Mouse (Mus musculus) embryonic facial prominence, embryonic 11.5 days (tissue): ENCODE measurements around the gene Cpne4. TPM values are rescaled to one million over a fixed set of nuclear protein-coding genes. Genes with fewer than 3 reads are reported as not detected.

Source experiments
- ATAC-seq: fragments of 200-750 bp; cut with Nextera tagmentation; replicated peaks from 2 replicates; pipeline ENCODE4 v1.8.0; 2017; ENCODE audit warnings: low read depth; ENCODE audit not compliant: insufficient number of reproducible peaks, low FRiP score, low TSS enrichment
- DNase-seq: peaks from one replicate; pipeline ENCODE4 v3.0.0-alpha.2; 2015; ENCODE audit warnings: low spot score
- H3K27ac ChIP-seq: fragments of 300-500 bp; sonication (generic); replicated peaks from 2 replicates; pipeline ENCODE4 v1.5.1; 2014; ENCODE audit warnings: mild to moderate bottlenecking, low read depth, low read length, control low read depth
- H3K27me3 ChIP-seq: fragments of 300-500 bp; sonication (generic); 2 replicates; pipeline ENCODE4 v1.6.1; 2014; ENCODE audit warnings: mild to moderate bottlenecking, low read length, moderate library complexity, mixed read lengths; ENCODE audit not compliant: control insufficient read depth, insufficient read depth
- H3K36me3 ChIP-seq: fragments of 300-500 bp; sonication (generic); replicated peaks from 2 replicates; pipeline ENCODE4 v1.6.1; 2014; ENCODE audit warnings: low read depth, mild to moderate bottlenecking, low read length, moderate library complexity, mixed read lengths; ENCODE audit not compliant: control insufficient read depth, insufficient read depth
- H3K4me1 ChIP-seq: fragments of 300-500 bp; sonication (generic); 2 replicates; pipeline ENCODE4 v1.6.1; 2014; ENCODE audit warnings: low read length, mixed read lengths; ENCODE audit not compliant: control insufficient read depth, insufficient read depth
- H3K4me2 ChIP-seq: fragments of 300-500 bp; sonication (generic); 2 replicates; pipeline ENCODE4 v1.6.1; 2014; ENCODE audit warnings: low read depth, mild to moderate bottlenecking, control low read depth, low read length, moderate library complexity
- H3K4me3 ChIP-seq: fragments of 300-500 bp; sonication (generic); 2 replicates; pipeline ENCODE4 v1.5.1; 2014; ENCODE audit warnings: low read depth, low read length, control low read depth
- H3K9ac ChIP-seq: fragments of 300-500 bp; sonication (generic); replicated peaks from 2 replicates; pipeline ENCODE4 v1.6.1; 2014; ENCODE audit warnings: mild to moderate bottlenecking, control low read depth, low read length
- H3K9me3 ChIP-seq: fragments of 300-500 bp; sonication (generic); replicated peaks from 2 replicates; pipeline ENCODE4 v1.6.1; 2016; ENCODE audit warnings: mild to moderate bottlenecking, low read length, inconsistent platforms, mixed read lengths; ENCODE audit not compliant: control insufficient read depth
- WGBS: fragments of 180-500 bp; shearing (Covaris S2); extraction: QIAGEN DNeasy Blood & Tissue Kit; methylation state at CpG from one replicate; pipeline ENCODE4 v1.1.7; 2014; 5-methylcytosine and 5-hydroxymethylcytosine counted together
- polyA plus RNA-seq: library from polyadenylated mRNA; unstranded; fragments of >200 nt; fragmentation: Nextera tagmentation; extraction: Ambion mirVana; gene quantifications from 2 replicates; pipeline ENCODE4 v1.2.1, GENCODE M21; 2014

Gene Cpne4
- polyA plus RNA-seq, 1 experiment from 2014 or later, result 0.77 TPM

DNA sequence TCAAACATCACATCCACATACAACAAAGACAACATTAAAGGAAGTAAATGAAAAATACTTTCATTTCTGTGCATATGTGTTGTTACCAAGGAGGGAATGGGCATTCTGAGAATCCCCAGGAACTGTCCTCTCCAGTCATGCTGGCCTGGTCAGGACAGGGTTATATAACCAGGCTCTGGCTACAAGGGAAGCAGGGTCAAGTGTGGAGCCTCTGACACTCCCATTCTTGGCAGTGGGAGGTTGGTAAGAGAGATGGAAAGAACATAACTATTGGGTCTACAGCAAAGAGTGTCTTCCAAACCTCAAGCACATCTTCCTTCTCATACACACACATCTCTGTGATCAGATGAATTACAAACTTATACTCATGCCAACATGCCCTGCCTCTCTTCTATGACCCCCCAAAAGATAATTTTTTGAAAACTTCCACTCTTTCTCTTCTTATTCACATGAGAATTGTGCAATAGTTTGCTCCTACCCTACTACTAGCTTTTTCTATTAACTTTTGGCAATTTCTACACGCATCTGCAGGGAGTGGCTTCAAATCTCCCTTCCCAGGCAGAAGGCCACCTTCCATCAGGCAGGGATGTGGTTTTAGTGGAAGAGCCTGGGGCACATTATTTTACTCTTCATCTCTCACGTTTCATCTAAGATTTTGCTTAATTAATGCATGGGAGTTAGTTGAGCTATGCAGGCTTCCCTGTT lies 298.3 kb downstream of the Cpne4 start:
- H3K4me2 ChIP-seq, result no peak overlapping the region
- no peaks in the 10 kb centered on the region for H3K9me3 ChIP-seq
- no peaks in the 10 kb centered on the region for H3K27me3 ChIP-seq
- ATAC-seq (no peak), DNase-seq (no peak)
- H3K4me1 ChIP-seq, result no peaks in the 10 kb centered on the region
- 70% methylated on average over 2 of the region's 2 CpGs for WGBS
- H3K4me3 ChIP-seq, result no peak overlapping the region
- no peak overlapping the region for H3K9ac ChIP-seq
- H3K27ac ChIP-seq, result no peak overlapping the region
- H3K36me3 ChIP-seq, result no peaks in the 10 kb centered on the region

DNA sequence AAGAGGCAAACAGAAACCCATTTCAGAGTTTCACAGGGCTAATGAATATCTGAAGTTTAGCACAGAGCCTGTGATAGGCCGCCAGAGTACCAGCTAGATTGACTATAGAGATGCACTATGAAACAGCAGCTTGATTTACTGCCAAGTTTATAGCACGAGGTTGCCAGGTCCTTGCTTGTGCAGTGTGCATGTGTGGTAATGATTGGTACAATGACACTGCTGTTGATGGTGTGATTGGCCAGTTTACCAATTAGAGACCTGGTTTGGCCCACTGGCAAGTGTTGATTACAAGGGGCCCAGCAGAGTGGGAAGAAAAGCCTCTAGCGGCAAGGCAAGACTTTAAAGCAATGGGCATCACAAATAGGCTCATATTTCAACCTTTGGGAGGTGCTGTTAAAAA lies 306.6 kb downstream of the Cpne4 start:
- Histone ChIP-seq H3K9ac (no peak overlapping the region), H3K36me3 (no peaks in the 10 kb centered on the region), H3K27ac (no peak overlapping the region), H3K4me3 (no peak overlapping the region), H3K4me2 (no peak overlapping the region), H3K4me1 (no peaks in the 10 kb centered on the region), H3K27me3 (no peaks in the 10 kb centered on the region), H3K9me3 (no peaks in the 10 kb centered on the region)
- DNase-seq (no peak), ATAC-seq (no peak)
- 83% methylated on average over 3 of the region's 3 CpGs for WGBS

DNA sequence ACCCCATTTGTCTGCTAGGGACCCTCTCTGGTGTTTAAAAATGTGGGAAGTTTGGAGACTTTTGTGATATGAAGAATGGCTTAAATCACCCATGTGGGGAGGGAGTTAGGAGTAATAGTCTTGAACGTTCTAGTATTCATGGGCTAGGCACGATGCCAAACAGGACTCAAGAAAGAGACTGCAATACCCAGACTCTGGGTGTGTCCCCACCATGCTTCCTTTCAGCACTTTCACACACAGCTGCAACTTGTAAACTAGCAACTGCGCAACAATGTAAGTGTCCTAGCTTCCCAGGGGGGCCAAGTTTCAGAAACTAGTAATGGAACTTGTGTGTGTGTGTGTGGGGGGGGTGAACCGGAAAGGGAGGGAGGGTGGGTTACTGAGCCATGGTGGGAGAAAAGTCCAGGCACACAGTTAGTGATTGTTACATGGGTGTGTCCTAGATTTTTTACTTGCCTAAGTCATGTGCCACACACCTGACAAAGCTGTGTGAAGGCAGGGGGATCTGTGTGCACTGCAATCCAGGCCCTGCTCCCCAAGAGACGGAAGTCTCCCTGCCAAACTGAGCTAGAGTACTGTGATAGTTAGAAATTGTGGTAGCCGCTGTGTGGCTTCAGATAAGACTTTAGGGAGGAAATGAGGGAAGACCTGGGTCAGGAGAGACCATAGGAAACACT lies 307.3 kb downstream of the Cpne4 start:
- DNase-seq (no peak), ATAC-seq (no peak)
- Histone ChIP-seq H3K36me3 (no peaks in the 10 kb centered on the region), H3K4me2 (no peak overlapping the region), H3K27ac (no peak overlapping the region), H3K9me3 (no peaks in the 10 kb centered on the region), H3K27me3 (no peaks in the 10 kb centered on the region), H3K9ac (no peak overlapping the region), H3K4me3 (no peak overlapping the region), H3K4me1 (no peaks in the 10 kb centered on the region)
- 83% methylated on average over 6 of the region's 6 CpGs for WGBS

DNA sequence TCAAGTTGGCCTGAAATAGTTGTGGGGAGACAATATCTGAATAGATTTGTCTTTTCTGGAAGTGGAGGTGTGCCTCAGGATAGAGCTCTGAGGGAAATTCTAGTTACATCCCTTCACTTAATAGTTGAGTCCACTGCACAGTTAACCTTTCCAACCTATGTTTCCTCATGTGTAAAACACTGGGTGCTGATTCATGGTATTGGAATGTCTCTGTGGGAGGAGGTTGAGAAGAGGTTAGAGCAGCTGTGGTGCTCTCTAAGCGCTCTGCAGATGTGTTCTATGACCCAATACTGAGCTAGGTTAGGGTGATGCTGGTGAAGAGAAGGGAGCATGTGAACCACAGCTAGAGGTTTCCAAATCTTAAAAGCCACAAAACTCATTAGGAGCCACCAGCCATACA lies 318.7 kb downstream of the Cpne4 start:
- Histone ChIP-seq H3K4me3 (no peak overlapping the region), H3K27ac (no peak overlapping the region), H3K4me1 (no peaks in the 10 kb centered on the region), H3K9me3 (no peaks in the 10 kb centered on the region), H3K27me3 (no peaks in the 10 kb centered on the region), H3K36me3 (no peaks in the 10 kb centered on the region), H3K4me2 (no peak overlapping the region), H3K9ac (no peak overlapping the region)
- DNase-seq (no peak), ATAC-seq (no peak)
- 93% methylated on average over 1 of the region's 1 CpGs for WGBS

DNA sequence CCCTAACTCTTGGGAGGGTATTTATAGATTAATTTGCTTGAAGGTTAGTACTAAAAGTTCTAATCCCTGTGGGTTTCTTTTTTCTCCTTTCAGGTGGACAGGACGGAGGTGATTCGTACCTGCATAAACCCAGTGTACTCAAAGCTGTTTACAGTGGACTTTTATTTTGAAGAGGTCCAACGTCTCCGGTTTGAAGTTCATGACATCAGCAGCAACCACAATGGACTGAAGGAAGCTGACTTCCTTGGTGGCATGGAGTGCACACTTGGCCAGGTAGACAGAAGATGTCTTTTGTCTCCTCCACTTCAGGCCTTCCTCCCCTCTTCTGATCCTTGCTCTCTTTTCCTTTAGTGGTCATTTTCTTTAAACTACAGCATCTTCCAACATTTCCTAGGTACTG lies 325.5 kb downstream of the Cpne4 start:
- Histone ChIP-seq H3K27ac (no peak overlapping the region), H3K4me2 (no peak overlapping the region), H3K36me3 (no peaks in the 10 kb centered on the region), H3K4me3 (no peak overlapping the region), H3K9me3 (no peaks in the 10 kb centered on the region), H3K4me1 (no peaks in the 10 kb centered on the region), H3K9ac (no peak overlapping the region), H3K27me3 (no peaks in the 10 kb centered on the region)
- ATAC-seq (no peak), DNase-seq (no peak)
- WGBS, result 84% methylated on average over 4 of the region's 4 CpGs

DNA sequence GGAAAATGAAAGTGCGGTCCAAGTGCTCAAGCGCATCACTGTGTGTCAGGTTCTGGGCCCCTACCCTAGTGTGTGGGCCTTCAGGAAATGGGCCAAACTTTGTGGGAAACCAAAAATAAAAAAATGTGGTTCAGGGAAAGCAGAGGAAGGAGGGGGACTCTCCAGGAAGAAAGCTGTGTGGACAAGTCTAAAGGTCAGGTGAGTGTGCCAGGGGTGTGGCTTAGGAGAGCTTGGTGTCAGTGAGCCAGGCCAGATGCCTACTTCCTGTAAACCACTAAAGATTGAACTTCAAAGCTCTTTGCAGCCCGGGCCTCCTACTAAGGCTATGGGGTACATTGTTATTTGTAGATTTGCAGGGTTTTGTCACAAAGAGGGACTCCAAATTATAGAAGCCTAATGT lies 327.1 kb downstream of the Cpne4 start:
- Histone ChIP-seq H3K4me2 (no peak overlapping the region), H3K27ac (no peak overlapping the region), H3K4me1 (no peaks in the 10 kb centered on the region), H3K36me3 (no peaks in the 10 kb centered on the region), H3K9me3 (no peaks in the 10 kb centered on the region), H3K9ac (no peak overlapping the region), H3K27me3 (no peaks in the 10 kb centered on the region), H3K4me3 (no peak overlapping the region)
- no peak for ATAC-seq
- no peak for DNase-seq
- WGBS, result 78% methylated on average over 3 of the region's 3 CpGs

DNA sequence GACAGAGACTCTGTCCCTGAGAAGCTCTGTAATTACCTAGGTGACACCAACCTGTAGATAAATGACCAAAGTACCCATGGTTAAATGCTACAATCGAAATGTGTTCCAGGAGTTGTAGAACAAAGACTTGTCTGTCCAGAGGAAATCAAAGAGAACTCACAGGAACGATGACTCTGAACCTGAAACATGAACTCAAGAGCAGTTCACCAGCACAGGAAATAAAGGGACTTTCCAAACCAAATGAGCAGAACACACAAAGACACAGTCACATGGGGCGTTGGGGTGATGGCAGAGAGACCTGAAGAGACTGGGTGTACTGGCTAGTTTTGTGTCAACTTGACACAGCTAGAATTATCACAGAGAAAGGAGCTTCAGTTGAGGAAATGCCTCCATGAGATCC lies 329.9 kb downstream of the Cpne4 start:
- no peaks in the 10 kb centered on the region for H3K4me1 ChIP-seq
- H3K9ac ChIP-seq, result no peak overlapping the region
- no peak overlapping the region for H3K4me3 ChIP-seq
- no peaks in the 10 kb centered on the region for H3K27me3 ChIP-seq
- no peak for DNase-seq
- no peak overlapping the region for H3K4me2 ChIP-seq
- ATAC-seq, result no peak
- no peak overlapping the region for H3K27ac ChIP-seq
- no peaks in the 10 kb centered on the region for H3K9me3 ChIP-seq
- 66% methylated on average over 3 of the region's 3 CpGs for WGBS
- no peaks in the 10 kb centered on the region for H3K36me3 ChIP-seq

DNA sequence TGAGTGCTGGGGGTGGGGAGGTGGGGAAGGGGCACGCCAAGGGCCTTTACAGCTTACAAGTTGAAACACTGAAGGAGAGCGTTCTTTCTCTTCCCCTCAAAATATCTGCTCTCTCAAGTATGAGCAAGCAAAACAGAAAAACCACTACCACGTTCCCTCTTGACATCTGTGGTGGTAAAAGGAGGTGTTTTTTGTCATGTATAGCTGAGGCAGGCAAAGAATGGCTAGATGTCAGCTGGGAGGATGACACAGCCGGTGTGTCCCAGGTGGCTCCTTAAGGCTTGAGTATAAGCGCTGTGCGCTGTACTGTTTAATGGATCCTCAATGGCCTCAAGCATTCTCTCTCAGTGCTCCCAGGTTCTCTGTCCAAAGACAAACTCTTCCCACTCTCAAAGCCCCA lies 331.5 kb downstream of the Cpne4 start:
- 90% methylated on average over 6 of the region's 6 CpGs for WGBS
- H3K9ac ChIP-seq, result no peak overlapping the region
- DNase-seq (no peak), ATAC-seq (no peak)
- H3K27ac ChIP-seq, result no peak overlapping the region
- H3K27me3 ChIP-seq, result no peaks in the 10 kb centered on the region
- H3K4me2 ChIP-seq, result no peak overlapping the region
- H3K4me1 ChIP-seq, result no peaks in the 10 kb centered on the region
- H3K9me3 ChIP-seq, result no peaks in the 10 kb centered on the region
- H3K36me3 ChIP-seq, result no peaks in the 10 kb centered on the region
- no peak overlapping the region for H3K4me3 ChIP-seq
